Mouse (Mus musculus): ENCODE measurements around the gene Avpr1b. TPM values are rescaled to one million over a fixed set of nuclear protein-coding genes. Genes with fewer than 3 reads are reported as not detected.

The Avpr1b gene
- polyA plus RNA-seq, 1 experiment from 2014 or later = not detected

DNA sequence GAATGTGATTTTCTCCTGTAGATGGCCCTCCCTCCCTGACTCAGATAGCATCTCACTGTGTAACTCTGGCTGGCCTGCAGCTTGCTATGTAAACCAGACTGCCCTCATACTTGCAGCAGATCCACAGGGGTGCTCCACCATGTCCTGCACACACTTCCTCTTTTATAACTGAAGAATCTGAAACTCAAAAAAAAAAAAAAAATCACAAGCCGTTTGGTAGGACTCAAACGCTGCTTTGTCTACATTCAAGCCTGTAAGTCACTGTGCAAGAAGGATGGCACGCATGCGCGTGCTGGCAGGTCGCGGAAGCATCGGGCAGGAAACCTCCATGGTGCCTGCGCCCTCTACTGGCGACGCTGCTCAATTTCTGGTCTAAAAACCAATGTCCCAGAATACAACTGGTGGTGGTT lies 58.9 kb downstream of the Avpr1b start:
- peak overlapping the region; percentile 23 for H3K9ac ChIP-seq
- ATAC-seq (ENCODE audit: low FRiP score, low read depth) = peak; percentile 92
- H3K4me3 ChIP-seq = peak overlapping the region; percentile 29
- no peaks in the 10 kb centered on the region for H3K27me3 ChIP-seq
- peak overlapping the region; percentile 83 for H3K27ac ChIP-seq (replicated peaks)
- H3K9me3 ChIP-seq = no peaks in the 10 kb centered on the region
- no peaks in the 10 kb centered on the region for H3K36me3 ChIP-seq
- peaks cover 12% of the 10 kb centered on the region for H3K4me1 ChIP-seq (replicated peaks)
- peak overlapping the region; percentile 46 for H3K4me2 ChIP-seq
- 0% methylated on average over 11 of the region's 11 CpGs for WGBS

DNA sequence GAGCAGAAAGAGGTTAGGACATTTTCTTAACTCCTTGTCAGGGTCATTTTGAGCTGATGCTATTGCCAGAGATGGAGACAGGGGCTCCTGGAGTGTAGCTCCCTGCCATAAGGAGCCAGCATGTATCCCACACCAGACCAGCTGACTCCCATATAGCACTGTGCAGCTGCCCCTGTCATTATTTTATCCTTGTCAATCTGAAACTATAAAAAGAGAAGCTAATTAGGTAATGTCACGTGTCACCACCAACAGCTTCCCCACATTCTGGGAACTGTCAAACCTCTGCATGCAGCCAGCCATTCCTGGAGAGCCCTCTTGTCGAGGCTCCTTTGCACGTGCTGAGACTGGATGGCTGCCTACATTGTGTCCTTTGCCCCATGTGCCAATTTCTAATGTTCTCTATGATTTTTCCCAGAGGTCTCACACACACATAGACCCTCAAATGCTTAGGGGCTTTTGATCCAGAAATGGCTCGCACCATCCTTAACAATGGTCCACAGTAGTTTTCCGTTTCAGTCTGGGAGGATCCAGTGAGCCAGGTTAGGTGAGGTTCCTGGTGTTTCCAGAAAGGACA lies 60.6 kb downstream of the Avpr1b start:
- no peak for ATAC-seq (ENCODE audit: low FRiP score, low read depth)
- Histone ChIP-seq H3K27me3 (no peaks in the 10 kb centered on the region), H3K4me2 (no peak overlapping the region), H3K4me1 (replicated peaks) (peaks cover 8% of the 10 kb centered on the region), H3K36me3 (no peaks in the 10 kb centered on the region), H3K9me3 (no peaks in the 10 kb centered on the region), H3K9ac (no peak overlapping the region), H3K4me3 (no peak overlapping the region), H3K27ac (replicated peaks) (no peak overlapping the region)
- 61% methylated on average over 5 of the region's 5 CpGs for WGBS

DNA sequence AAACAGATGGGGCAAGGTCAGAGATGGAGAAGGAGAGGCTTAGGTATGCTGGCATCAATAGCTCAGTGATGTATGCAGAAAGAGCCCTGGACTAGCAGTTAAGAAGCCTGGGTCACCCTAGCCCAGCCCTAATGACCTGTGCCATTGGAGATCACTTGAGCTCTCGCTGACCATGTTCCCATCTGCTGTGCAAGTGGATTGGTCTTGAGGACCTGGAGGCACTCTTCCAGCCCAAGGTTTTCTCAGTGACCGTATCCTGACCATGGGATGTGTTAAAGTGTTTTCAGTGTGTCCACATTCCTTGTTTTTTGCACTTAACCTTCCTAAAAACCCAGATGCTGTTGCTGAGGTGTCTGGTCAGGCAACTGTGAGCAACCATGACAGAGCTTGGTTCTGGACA lies 61.2 kb downstream of the Avpr1b start:
- Histone ChIP-seq H3K36me3 (no peaks in the 10 kb centered on the region), H3K4me1 (replicated peaks) (peaks cover 8% of the 10 kb centered on the region), H3K9ac (no peak overlapping the region), H3K4me3 (no peak overlapping the region), H3K9me3 (no peaks in the 10 kb centered on the region), H3K27ac (replicated peaks) (no peak overlapping the region), H3K4me2 (no peak overlapping the region), H3K27me3 (no peaks in the 10 kb centered on the region)
- ATAC-seq (ENCODE audit: low FRiP score, low read depth) = no peak
- 83% methylated on average over 2 of the region's 2 CpGs for WGBS

DNA sequence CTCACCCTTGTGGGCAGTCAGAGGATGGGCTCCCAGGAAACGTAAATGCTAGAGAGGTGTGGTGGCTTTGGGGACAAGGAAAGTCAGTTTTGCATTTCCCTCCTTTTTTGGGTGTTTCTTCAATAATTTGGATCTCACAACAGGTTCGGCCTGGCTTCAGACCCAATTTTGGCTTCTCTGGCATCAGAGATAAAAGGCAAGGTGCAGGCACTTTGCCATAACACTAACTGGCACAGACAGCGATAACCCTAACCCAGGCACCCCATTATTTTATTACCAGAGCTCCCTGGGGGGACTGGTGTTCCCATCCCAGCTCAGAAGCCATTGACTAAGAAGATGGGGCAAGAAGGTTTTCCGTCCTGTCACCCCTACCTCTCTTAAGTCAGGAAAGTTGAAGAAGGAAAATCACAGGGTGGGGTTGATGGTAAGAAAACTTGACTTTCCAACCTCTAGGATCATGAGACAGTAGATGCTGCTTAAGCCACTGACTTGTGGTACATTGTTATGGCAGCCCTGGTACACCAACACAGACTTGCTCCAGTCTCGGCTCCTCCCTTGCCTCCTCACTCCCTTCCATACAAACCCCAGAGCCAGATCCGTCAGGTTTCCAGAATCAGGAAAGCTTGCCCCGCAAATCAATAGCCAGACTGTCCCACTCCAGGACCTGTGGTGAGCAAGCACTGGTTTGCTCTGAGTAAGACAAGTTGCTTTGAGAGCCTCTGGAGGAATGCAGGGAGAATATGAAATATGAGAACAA lies 61.9 kb downstream of the Avpr1b start:
- Histone ChIP-seq H3K9me3 (no peaks in the 10 kb centered on the region), H3K9ac (no peak overlapping the region), H3K27me3 (no peaks in the 10 kb centered on the region), H3K4me3 (no peak overlapping the region), H3K4me1 (replicated peaks) (peaks cover 8% of the 10 kb centered on the region), H3K4me2 (no peak overlapping the region), H3K36me3 (no peaks in the 10 kb centered on the region), H3K27ac (replicated peaks) (no peak overlapping the region)
- no peak for ATAC-seq (ENCODE audit: low FRiP score, low read depth)
- WGBS = 79% methylated on average over 7 of the region's 7 CpGs

Other genes starting within 250 kb of the Avpr1b start
- 22.6 and 28.3 TPM in 2 replicates for gene Srgap2, start 71.9 kb upstream of the Avpr1b start, polyA plus RNA-seq (2015; fragmentation: Nextera tagmentation; extraction: Ambion mirVana)
- 1.1 and 1.7 TPM in 2 replicates for gene Fam72a, start 71.3 kb upstream of the Avpr1b start, polyA plus RNA-seq (2015; fragmentation: Nextera tagmentation; extraction: Ambion mirVana)
- not detected in 2 replicates for gene Ctse, start 39.1 kb downstream of the Avpr1b start, polyA plus RNA-seq (2015; fragmentation: Nextera tagmentation; extraction: Ambion mirVana)
- gene Rab7b, start 89.5 kb downstream of the Avpr1b start, polyA plus RNA-seq (2015; fragmentation: Nextera tagmentation; extraction: Ambion mirVana) = 0.91 and 1.6 TPM in 2 replicates
- 0.05 and 0.08 TPM in 2 replicates for gene Slc26a9, start 144.8 kb downstream of the Avpr1b start, polyA plus RNA-seq (2015; fragmentation: Nextera tagmentation; extraction: Ambion mirVana)
- gene Pm20d1, start 198.1 kb downstream of the Avpr1b start, polyA plus RNA-seq (2015; fragmentation: Nextera tagmentation; extraction: Ambion mirVana) = 0.26 and 0.41 TPM in 2 replicates
- 18.9 and 24.7 TPM in 2 replicates for gene Slc41a1, start 228.3 kb downstream of the Avpr1b start, polyA plus RNA-seq (2015; fragmentation: Nextera tagmentation; extraction: Ambion mirVana)

Measured in hindbrain, embryonic 15.5 days (tissue).